Comparison of ENCODE assay signal across 8 mouse cellular contexts in the genomic region with DNA sequence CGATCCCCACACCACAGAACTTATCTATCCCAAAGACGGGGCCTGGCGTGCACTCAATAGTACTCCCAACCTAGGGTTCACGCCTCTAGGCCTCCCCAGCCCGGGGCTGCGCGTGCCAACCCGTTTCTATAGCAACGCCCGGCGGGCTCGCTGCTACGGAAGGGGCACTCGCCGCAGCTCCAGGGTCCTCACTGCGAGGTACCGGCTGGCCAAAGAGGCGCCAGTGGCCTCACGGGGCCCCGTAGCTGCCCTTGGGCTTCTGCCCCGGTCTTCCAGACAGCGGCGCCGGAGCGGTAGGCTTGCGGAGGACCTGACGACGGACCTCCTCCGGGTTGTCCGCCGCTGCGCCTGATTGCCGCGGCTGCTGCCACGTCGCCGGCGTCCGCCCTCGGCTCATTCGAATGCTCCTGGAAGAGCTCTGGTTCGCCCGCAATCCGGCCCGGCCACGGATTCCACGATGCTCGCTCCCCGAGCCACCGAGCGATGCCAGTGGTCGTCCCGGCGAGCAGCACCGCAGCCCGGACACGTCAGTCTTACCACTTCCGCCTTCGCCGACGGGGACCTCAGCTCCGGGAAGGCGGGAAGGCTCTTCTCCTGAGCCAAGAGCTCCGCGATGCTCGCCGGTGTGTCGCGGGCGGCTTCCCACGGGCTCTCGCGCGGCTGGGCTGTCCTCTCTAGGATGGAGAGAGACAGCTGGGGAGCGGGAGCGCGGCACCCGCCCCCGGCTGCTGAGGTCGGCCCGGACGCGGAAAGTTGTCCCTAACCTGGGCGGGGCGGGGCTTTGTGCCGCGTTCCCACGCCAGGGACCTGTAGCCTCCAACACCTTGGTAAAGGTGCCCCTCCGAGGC. TPM values are rescaled to one million over a fixed set of nuclear protein-coding genes. Genes with fewer than 3 reads are reported as not detected.
DNase-seq lines count a peak whose midpoint lies in the region; ATAC-seq lines count a peak whose summit lies in the region.

Tm9sf1 (minus strand) TSS at position 747 of the 848 bp plus-strand sequence.

- H3K4me1 ChIP-seq in hindbrain, embryonic 13.5 days (replicated peaks) = peaks cover 32% of the 10 kb centered on the region

- no peaks in the 10 kb centered on the region for H3K27me3 ChIP-seq in hindbrain, embryonic 13.5 days

- H3K27ac ChIP-seq in hindbrain, embryonic 13.5 days = peak within 1 kb of the TSS; percentile 96

- ATAC-seq in hindbrain, embryonic 13.5 days (ENCODE audit: low FRiP score) = peak; percentile 91

- peak within 1 kb of the TSS; percentile 97 for H3K4me3 ChIP-seq in hindbrain, embryonic 13.5 days

- peaks cover 38% of the 10 kb centered on the region for H3K36me3 ChIP-seq in hindbrain, embryonic 13.5 days

- peak; percentile 85 for DNase-seq in NIH3T3 (ENCODE audit: low read depth)
- peak; percentile 85 to 87 for DNase-seq in cerebellum, postnatal 10 days
- peak; percentile 78 for DNase-seq in frontal cortex, postnatal 14 days (ENCODE audit: low spot score in 2 of 2)
- peak; percentile 91 to 92 for DNase-seq in layer of hippocampus, postnatal 36 days
- DNase-seq in lung, postnatal 36 days = peak; percentile 84
- peak; percentile 91 for DNase-seq in retina, postnatal 1 day
- DNase-seq in urinary bladder, adult 18-20 months (ENCODE audit: low spot score in 2 of 2) = peak; percentile 79 to 96

- no peaks in the 10 kb centered on the region for H3K9me3 ChIP-seq in hindbrain, embryonic 13.5 days

- H3K9ac ChIP-seq in hindbrain, embryonic 13.5 days = peak within 1 kb of the TSS; percentile 93

- WGBS in hindbrain, embryonic 13.5 days = under 1% methylated on average over 89 of the region's 89 CpGs

- peak within 1 kb of the TSS; percentile 88 for H3K4me2 ChIP-seq in hindbrain, embryonic 13.5 days

RNA-seq across cellular contexts. Expression of gene Tm9sf1, which starts in this region (rescaled TPM):
- 58.5 and 65.8 TPM in 2 replicates for polyA plus RNA-seq in hindbrain, embryonic 13.5 days (2015; fragmentation: Nextera tagmentation; extraction: Ambion mirVana)
- total RNA-seq in layer of hippocampus, postnatal 36 days (2021) = 10 to 100 TPM; 43.4 to 44.3 TPM

Comparison
In these comparisons a context has a peak if more than half of its experiments do, and no peak if none do; other contexts are left out.
1. Peak in every context shown above with its lines: DNase-seq, ATAC-seq, H3K4me3 ChIP-seq and H3K27ac ChIP-seq.